Mouse (Mus musculus): Measurements from ENCODE around the gene Ykt6. TPM values are rescaled to one million over a fixed set of nuclear protein-coding genes. Genes with fewer than 3 reads are reported as not detected.
A peak's percentile ranks its signal among the peaks of the same experiment; 100 is the strongest.

Gene Ykt6
- polyA plus RNA-seq, 1 experiment from 2014 or later, result 18.4 TPM

- WGBS, result 58% methylated on average over 5 of the region's 5 CpGs
- H3K9me3 ChIP-seq (ENCODE audit: control insufficient read depth, low read length), result no peaks in the 10 kb centered on the region
- DNase-seq (ENCODE audit: low spot score), result no peak
- no peaks in the 10 kb centered on the region for H3K36me3 ChIP-seq (ENCODE audit: control insufficient read depth, insufficient read depth, low read length)
- H3K4me1 ChIP-seq (replicated peaks; ENCODE audit: control insufficient read depth, insufficient read depth, low read length), result peaks cover 4% of the 10 kb centered on the region; the same call in 1 of the 2 replicates
- no peak overlapping the region for H3K4me2 ChIP-seq
- H3K9ac ChIP-seq (ENCODE audit: low read depth, low read length), result no peak overlapping the region
- 0 out of 2 replicates have a peak, but pooled peaks cover 3% of the 10 kb centered on the region for H3K27me3 ChIP-seq (replicated peaks; ENCODE audit: control insufficient read depth, insufficient read depth, low read length)
- H3K4me3 ChIP-seq (ENCODE audit: low read depth, low read length), result no peak overlapping the region
- ATAC-seq (replicated peaks; ENCODE audit: low FRiP score), result no peak
- no peak overlapping the region for H3K27ac ChIP-seq (ENCODE audit: low read depth, low read length)
Observed at GRCm38 (mm10) chr11:5915429-5916177, 39.9 kb upstream of the Ykt6 start.

GRCm38 (mm10) chr11:5916178-5916548 is 39.3 kb upstream of the Ykt6 start:
- DNase-seq (ENCODE audit: low spot score), result no peak
- no peak for ATAC-seq (replicated peaks; ENCODE audit: low FRiP score)
- WGBS, result 58% methylated on average over 8 of the region's 8 CpGs
- Histone ChIP-seq H3K27me3 (replicated peaks; ENCODE audit: control insufficient read depth, insufficient read depth, low read length) (0 out of 2 replicates have a peak, but pooled peaks cover 3% of the 10 kb centered on the region), H3K27ac (ENCODE audit: low read depth, low read length) (no peak overlapping the region), H3K4me1 (replicated peaks; ENCODE audit: control insufficient read depth, insufficient read depth, low read length) (peaks cover 5% of the 10 kb centered on the region; the same call in 1 of the 2 replicates), H3K4me2 (no peak overlapping the region), H3K4me3 (ENCODE audit: low read depth, low read length) (no peak overlapping the region), H3K9me3 (ENCODE audit: control insufficient read depth, low read length) (no peaks in the 10 kb centered on the region), H3K36me3 (ENCODE audit: control insufficient read depth, insufficient read depth, low read length) (no peaks in the 10 kb centered on the region), H3K9ac (ENCODE audit: low read depth, low read length) (no peak overlapping the region)

GRCm38 (mm10) chr11:5918111-5918510 is 37.4 kb upstream of the Ykt6 start:
- Histone ChIP-seq H3K9ac (ENCODE audit: low read depth, low read length) (no peak overlapping the region), H3K27ac (ENCODE audit: low read depth, low read length) (no peak overlapping the region), H3K4me2 (no peak overlapping the region), H3K4me1 (replicated peaks; ENCODE audit: control insufficient read depth, insufficient read depth, low read length) (peaks cover 5% of the 10 kb centered on the region; the same call in 1 of the 2 replicates), H3K27me3 (replicated peaks; ENCODE audit: control insufficient read depth, insufficient read depth, low read length) (0 out of 2 replicates have a peak, but pooled peaks cover 3% of the 10 kb centered on the region), H3K9me3 (ENCODE audit: control insufficient read depth, low read length) (no peaks in the 10 kb centered on the region), H3K4me3 (ENCODE audit: low read depth, low read length) (no peak overlapping the region), H3K36me3 (ENCODE audit: control insufficient read depth, insufficient read depth, low read length) (no peaks in the 10 kb centered on the region)
- ATAC-seq (replicated peaks; ENCODE audit: low FRiP score) (no peak), DNase-seq (ENCODE audit: low spot score) (no peak)
- 59% methylated on average over 2 of the region's 2 CpGs for WGBS

DNA sequence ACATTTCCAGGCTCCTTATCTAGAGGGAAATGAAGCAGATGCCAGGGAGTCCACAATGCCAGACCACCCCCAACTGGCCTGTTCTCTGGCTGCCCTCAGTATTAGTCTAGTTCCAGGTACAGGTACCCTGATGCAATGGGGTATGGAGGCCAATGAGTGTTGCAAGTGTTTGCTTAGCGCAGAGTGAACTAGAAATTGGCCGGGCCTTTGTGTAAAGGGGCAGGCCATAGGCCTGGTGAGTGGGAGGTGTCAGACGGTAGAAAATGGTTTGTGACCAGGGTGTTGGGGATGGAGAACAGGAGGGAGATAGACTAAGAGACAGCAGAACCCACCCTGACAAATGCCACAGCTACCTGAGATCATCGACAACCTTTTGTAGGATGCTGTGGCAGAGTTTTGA is 35.9 kb upstream of the Ykt6 start:
- Histone ChIP-seq H3K9ac (ENCODE audit: low read depth, low read length) (no peak overlapping the region), H3K4me3 (ENCODE audit: low read depth, low read length) (no peak overlapping the region), H3K4me2 (no peak overlapping the region), H3K27me3 (replicated peaks; ENCODE audit: control insufficient read depth, insufficient read depth, low read length) (0 out of 2 replicates have a peak, but pooled peaks cover 3% of the 10 kb centered on the region), H3K4me1 (replicated peaks; ENCODE audit: control insufficient read depth, insufficient read depth, low read length) (peaks cover 5% of the 10 kb centered on the region; the same call in 1 of the 2 replicates), H3K9me3 (ENCODE audit: control insufficient read depth, low read length) (no peaks in the 10 kb centered on the region), H3K27ac (ENCODE audit: low read depth, low read length) (no peak overlapping the region), H3K36me3 (ENCODE audit: control insufficient read depth, insufficient read depth, low read length) (no peaks in the 10 kb centered on the region)
- DNase-seq (ENCODE audit: low spot score), result no peak
- WGBS, result 73% methylated on average over 4 of the region's 4 CpGs
- ATAC-seq (replicated peaks; ENCODE audit: low FRiP score), result peak; percentile 23; the same call in 1 of the 2 replicates

- H3K27me3 ChIP-seq (replicated peaks; ENCODE audit: control insufficient read depth, insufficient read depth, low read length), result no peaks in the 10 kb centered on the region
- no peak overlapping the region for H3K9ac ChIP-seq (ENCODE audit: low read depth, low read length)
- H3K36me3 ChIP-seq (ENCODE audit: control insufficient read depth, insufficient read depth, low read length), result no peaks in the 10 kb centered on the region
- no peak for DNase-seq (ENCODE audit: low spot score)
- no peaks in the 10 kb centered on the region for H3K9me3 ChIP-seq (ENCODE audit: control insufficient read depth, low read length)
- no peak overlapping the region for H3K27ac ChIP-seq (ENCODE audit: low read depth, low read length)
- no peak overlapping the region for H3K4me2 ChIP-seq
- H3K4me1 ChIP-seq (replicated peaks; ENCODE audit: control insufficient read depth, insufficient read depth, low read length), result peaks cover 5% of the 10 kb centered on the region; the same call in 1 of the 2 replicates
- peak; percentile 58 for ATAC-seq (replicated peaks; ENCODE audit: low FRiP score)
- no peak overlapping the region for H3K4me3 ChIP-seq (ENCODE audit: low read depth, low read length)
- 33% methylated on average over 17 of the region's 17 CpGs for WGBS
Observed at GRCm38 (mm10) chr11:5920323-5920960, 35.1 kb upstream of the Ykt6 start.

- Histone ChIP-seq H3K9me3 (ENCODE audit: control insufficient read depth, low read length) (no peaks in the 10 kb centered on the region), H3K27me3 (replicated peaks; ENCODE audit: control insufficient read depth, insufficient read depth, low read length) (no peaks in the 10 kb centered on the region), H3K36me3 (ENCODE audit: control insufficient read depth, insufficient read depth, low read length) (no peaks in the 10 kb centered on the region), H3K4me3 (ENCODE audit: low read depth, low read length) (no peak overlapping the region), H3K9ac (ENCODE audit: low read depth, low read length) (no peak overlapping the region), H3K4me1 (replicated peaks; ENCODE audit: control insufficient read depth, insufficient read depth, low read length) (peaks cover 5% of the 10 kb centered on the region; the same call in 1 of the 2 replicates), H3K27ac (ENCODE audit: low read depth, low read length) (no peak overlapping the region), H3K4me2 (no peak overlapping the region)
- ATAC-seq (replicated peaks; ENCODE audit: low FRiP score), result no peak
- 68% methylated on average over 8 of the region's 8 CpGs for WGBS
- DNase-seq (ENCODE audit: low spot score), result no peak
Observed at GRCm38 (mm10) chr11:5924699-5925098, 30.8 kb upstream of the Ykt6 start.

DNA sequence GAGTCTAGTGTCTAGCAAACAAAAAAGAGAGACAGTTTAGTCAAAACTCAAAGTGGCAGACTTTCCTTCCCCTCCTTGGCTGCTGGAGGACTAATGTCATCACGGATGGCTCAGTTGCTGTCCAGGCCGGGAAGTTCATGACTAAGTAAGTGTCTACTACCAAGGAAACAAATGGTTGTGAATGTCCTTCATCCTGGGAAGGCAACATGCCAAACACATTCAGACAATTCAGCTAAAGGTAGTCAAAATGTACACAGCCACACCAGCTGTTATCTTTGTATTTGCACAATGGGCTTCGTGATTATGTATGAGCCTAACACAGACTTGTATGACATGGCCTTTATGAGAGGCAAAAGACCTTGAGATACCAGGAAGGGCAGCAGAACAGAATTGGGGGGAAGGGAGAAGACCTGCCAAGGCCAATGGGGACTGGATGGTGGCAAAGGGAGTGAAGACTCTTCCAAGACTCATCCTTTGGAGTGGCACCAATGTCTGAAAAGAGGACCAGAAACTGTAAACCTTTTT is 28.7 kb upstream of the Ykt6 start:
- 78% methylated on average over 3 of the region's 3 CpGs for WGBS
- Histone ChIP-seq H3K9me3 (ENCODE audit: control insufficient read depth, low read length) (no peaks in the 10 kb centered on the region), H3K4me2 (no peak overlapping the region), H3K27ac (ENCODE audit: low read depth, low read length) (no peak overlapping the region), H3K27me3 (replicated peaks; ENCODE audit: control insufficient read depth, insufficient read depth, low read length) (no peaks in the 10 kb centered on the region), H3K4me1 (replicated peaks; ENCODE audit: control insufficient read depth, insufficient read depth, low read length) (no peaks in the 10 kb centered on the region), H3K9ac (ENCODE audit: low read depth, low read length) (no peak overlapping the region), H3K4me3 (ENCODE audit: low read depth, low read length) (no peak overlapping the region), H3K36me3 (ENCODE audit: control insufficient read depth, insufficient read depth, low read length) (no peaks in the 10 kb centered on the region)
- DNase-seq (ENCODE audit: low spot score), result no peak
- no peak for ATAC-seq (replicated peaks; ENCODE audit: low FRiP score)

DNA sequence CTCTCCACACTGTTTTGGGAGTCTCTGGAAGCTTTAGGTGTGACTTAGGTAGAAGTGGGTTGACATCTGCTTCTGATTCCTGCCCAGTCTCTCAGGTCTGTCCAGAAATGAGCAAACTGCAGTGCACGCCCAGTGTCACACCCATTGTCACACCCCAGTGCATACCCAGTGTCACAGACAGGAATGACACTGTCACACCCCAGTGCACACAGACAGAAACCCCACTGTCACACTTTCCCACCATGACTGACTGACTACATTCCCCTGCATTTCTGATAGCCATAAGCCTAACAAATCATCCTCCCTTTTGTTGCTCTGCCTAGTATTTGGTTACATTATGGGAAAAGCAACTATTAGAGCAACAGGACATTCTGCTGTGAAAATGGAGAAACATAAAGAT is 24.9 kb upstream of the Ykt6 start:
- Histone ChIP-seq H3K9ac (ENCODE audit: low read depth, low read length) (no peak overlapping the region), H3K9me3 (ENCODE audit: control insufficient read depth, low read length) (no peaks in the 10 kb centered on the region), H3K27ac (ENCODE audit: low read depth, low read length) (no peak overlapping the region), H3K36me3 (ENCODE audit: control insufficient read depth, insufficient read depth, low read length) (no peaks in the 10 kb centered on the region), H3K4me3 (ENCODE audit: low read depth, low read length) (no peak overlapping the region), H3K4me1 (replicated peaks; ENCODE audit: control insufficient read depth, insufficient read depth, low read length) (no peaks in the 10 kb centered on the region), H3K4me2 (no peak overlapping the region), H3K27me3 (replicated peaks; ENCODE audit: control insufficient read depth, insufficient read depth, low read length) (no peaks in the 10 kb centered on the region)
- ATAC-seq (replicated peaks; ENCODE audit: low FRiP score), result no peak
- WGBS, result 85% methylated on average over 1 of the region's 1 CpGs
- DNase-seq (ENCODE audit: low spot score), result no peak
